Mouse (Mus musculus) testis, adult 2 months (tissue): ENCODE data around the gene Pdxdc1. TPM values are rescaled to one million over a fixed set of nuclear protein-coding genes. Genes with fewer than 3 reads are reported as not detected.

Source experiments
- H3K27ac ChIP-seq: fragments of 200-500 bp; 2 replicates; pipeline ENCODE4 v1.5.1; 2012; ENCODE audit warnings: low read depth, low read length; ENCODE audit not compliant: control insufficient read depth, insufficient read depth
- H3K27me3 ChIP-seq: fragments of 200-500 bp; 2 replicates; pipeline ENCODE4 v1.6.1; 2012; ENCODE audit warnings: mild to moderate bottlenecking, low read length, moderate library complexity; ENCODE audit not compliant: control insufficient read depth, insufficient read depth
- H3K36me3 ChIP-seq: fragments of 200-500 bp; 2 replicates; pipeline ENCODE4 v1.6.1; 2012; ENCODE audit warnings: mild to moderate bottlenecking, low read length; ENCODE audit not compliant: control insufficient read depth, insufficient read depth
- H3K4me1 ChIP-seq: fragments of 200-500 bp; 2 replicates; pipeline ENCODE4 v1.6.1; 2012; ENCODE audit warnings: low read length; ENCODE audit not compliant: control insufficient read depth, insufficient read depth
- H3K4me3 ChIP-seq: fragments of 200-500 bp; 2 replicates; pipeline ENCODE4 v1.5.1; 2012; ENCODE audit warnings: low read depth, mild to moderate bottlenecking, low read length, moderate library complexity, mixed read lengths; ENCODE audit not compliant: control insufficient read depth
- CTCF ChIP-seq: fragments of 200-500 bp; IDR thresholded peaks from 2 replicates; pipeline ENCODE4 v1.5.1; 2012; ENCODE audit warnings: low read depth, mild to moderate bottlenecking, inconsistent platforms, low read length, moderate library complexity; ENCODE audit not compliant: control insufficient read depth, insufficient read depth, insufficient replicate concordance
- POLR2A ChIP-seq: fragments of 200-500 bp; IDR thresholded peaks from 2 replicates; pipeline ENCODE4 v1.6.1; 2012; ENCODE audit warnings: low read depth, mild to moderate bottlenecking, inconsistent platforms, low read length, moderate library complexity; ENCODE audit not compliant: control insufficient read depth
- polyA plus RNA-seq: library from polyadenylated mRNA; depleted of rRNA; stranded (reverse); fragments of >200 nt; gene quantifications from 2 replicates; pipeline ENCODE4 v1.2.3, GENCODE M21; 2012

Pdxdc1 gene
- polyA plus RNA-seq, 1 experiment: 180 TPM

GRCm38 (mm10) chr16:13820771-13821170, 82.2 kb downstream of the Pdxdc1 start:
- Histone ChIP-seq H3K27me3 (no peaks in the 10 kb centered on the region), H3K27ac (no peak overlapping the region), H3K4me1 (peaks cover 7% of the 10 kb centered on the region), H3K4me3 (no peak overlapping the region), H3K36me3 (no peaks in the 10 kb centered on the region)
- TF ChIP-seq POLR2A (no peak), CTCF (no peak)

GRCm38 (mm10) chr16:13819806-13820500, 83.0 kb downstream of the Pdxdc1 start:
- peak overlapping the region; percentile 87 for H3K4me3 ChIP-seq
- H3K27me3 ChIP-seq: no peaks in the 10 kb centered on the region
- no peak overlapping the region; the same call in 1 of the 2 replicates for H3K27ac ChIP-seq
- H3K36me3 ChIP-seq: no peaks in the 10 kb centered on the region
- peaks cover 7% of the 10 kb centered on the region for H3K4me1 ChIP-seq
- TF ChIP-seq CTCF (no peak), POLR2A (no peak)

- no peaks in the 10 kb centered on the region for H3K27me3 ChIP-seq
- H3K27ac ChIP-seq: peak overlapping the region; percentile 55; the same call in 1 of the 2 replicates
- TF ChIP-seq POLR2A (no peak), CTCF (no peak)
- peaks cover under 1% of the 10 kb centered on the region; the same call in 1 of the 2 replicates for H3K36me3 ChIP-seq
- peaks cover 7% of the 10 kb centered on the region for H3K4me1 ChIP-seq
- peak overlapping the region; percentile 87 for H3K4me3 ChIP-seq
Measured at GRCm38 (mm10) chr16:13819394-13819743, 83.6 kb downstream of the Pdxdc1 start.

- Histone ChIP-seq H3K27me3 (no peaks in the 10 kb centered on the region), H3K4me3 (peak within 1 kb of the TSS; percentile 87), H3K4me1 (peaks cover 7% of the 10 kb centered on the region), H3K36me3 (peaks cover 1% of the 10 kb centered on the region; the same call in 1 of the 2 replicates), H3K27ac (peak within 1 kb of the TSS; percentile 83)
- TF ChIP-seq CTCF: no peak
- TF ChIP-seq POLR2A: peak; percentile 42; the same call in 1 of the 2 replicates
Measured at GRCm38 (mm10) chr16:13818560-13819393, 84.2 kb downstream of the Pdxdc1 start, which contains the start of gene Ntan1. Gene Ntan1 (plus strand): TSS chr16:13818845.

GRCm38 (mm10) chr16:13813200-13813599, 89.7 kb downstream of the Pdxdc1 start:
- Histone ChIP-seq H3K27ac (no peak overlapping the region), H3K4me1 (no peaks in the 10 kb centered on the region), H3K27me3 (no peaks in the 10 kb centered on the region), H3K36me3 (peaks cover 4% of the 10 kb centered on the region), H3K4me3 (no peak overlapping the region)
- no peak for TF ChIP-seq POLR2A
- no peak for TF ChIP-seq CTCF

- TF ChIP-seq POLR2A: no peak
- TF ChIP-seq CTCF: no peak
- Histone ChIP-seq H3K36me3 (peaks cover 4% of the 10 kb centered on the region), H3K4me3 (no peak overlapping the region), H3K4me1 (no peaks in the 10 kb centered on the region), H3K27me3 (no peaks in the 10 kb centered on the region), H3K27ac (no peak overlapping the region)
Measured at GRCm38 (mm10) chr16:13812152-13812551, 90.8 kb downstream of the Pdxdc1 start.

GRCm38 (mm10) chr16:13808410-13808809, 94.5 kb downstream of the Pdxdc1 start:
- H3K4me1 ChIP-seq: no peaks in the 10 kb centered on the region
- no peak overlapping the region for H3K27ac ChIP-seq
- H3K4me3 ChIP-seq: no peak overlapping the region
- TF ChIP-seq CTCF (no peak), POLR2A (no peak)
- H3K27me3 ChIP-seq: no peaks in the 10 kb centered on the region
- peaks cover 6% of the 10 kb centered on the region for H3K36me3 ChIP-seq
